Mouse (Mus musculus): ENCODE measurements at regions not wholly inside any gene's neighbourhood (a gene's known extent, or its start where the extent isn't known, plus 50 kb on each side); places are given as distances from the start of the nearest gene placed in this dataset.

DNA sequence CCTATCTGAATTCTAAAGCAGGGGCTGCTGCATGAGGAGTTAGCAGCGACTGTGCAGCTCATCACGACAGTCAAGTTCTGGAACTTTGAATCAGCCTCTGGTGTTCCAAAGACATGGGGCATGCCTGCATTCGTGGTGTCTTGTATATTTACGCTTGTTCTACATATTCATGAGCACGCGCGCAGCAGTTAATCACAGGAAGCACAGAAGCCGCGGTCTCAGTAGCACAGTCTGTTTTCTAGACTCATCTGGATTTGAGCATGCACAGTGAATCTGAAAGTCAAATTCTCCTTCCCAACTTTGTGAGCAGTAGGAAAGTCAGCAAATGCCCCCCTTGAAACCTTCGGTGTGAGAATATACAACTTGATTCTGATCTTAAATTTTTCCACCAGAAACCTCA is 327.3 kb downstream of the Plk2 start:
- no peak for TF ChIP-seq CTCF (IDR thresholded peaks at IDR 0.05; ENCODE audit: low read depth)
- no peak for TF ChIP-seq EP300 (IDR thresholded peaks at IDR 0.05; ENCODE audit: low read depth)
